Mouse (Mus musculus) thymus, adult 2 months (tissue): ENCODE measurements around the gene Elmo3. TPM values are rescaled to one million over a fixed set of nuclear protein-coding genes. Genes with fewer than 3 reads are reported as not detected.

Experiments
- DNase-seq: peaks from one replicate; pipeline ENCODE4 v3.0.0; 2021
- H3K27ac ChIP-seq: fragments of 200-500 bp; 2 replicates; pipeline ENCODE4 v1.5.1; 2012; ENCODE audit warnings: low read length, control low read depth; ENCODE audit not compliant: control insufficient read depth, insufficient read depth
- H3K27me3 ChIP-seq: fragments of 200-500 bp; 2 replicates; pipeline ENCODE4 v1.6.1; 2012; ENCODE audit warnings: mild to moderate bottlenecking, low read length, moderate library complexity, mixed read lengths; ENCODE audit not compliant: control insufficient read depth, insufficient read depth
- H3K36me3 ChIP-seq: fragments of 200-500 bp; 2 replicates; pipeline ENCODE4 v1.6.1; 2012; ENCODE audit warnings: mild to moderate bottlenecking, low read length, moderate library complexity; ENCODE audit not compliant: control insufficient read depth, insufficient read depth
- H3K4me1 ChIP-seq: fragments of 200-500 bp; replicated peaks from 2 replicates; pipeline ENCODE4 v1.6.1; 2012; ENCODE audit warnings: low read length; ENCODE audit not compliant: control insufficient read depth, insufficient read depth
- H3K4me3 ChIP-seq: fragments of 200-500 bp; 2 replicates; pipeline ENCODE4 v1.5.1; 2012; ENCODE audit warnings: mild to moderate bottlenecking, low read length, control low read depth, moderate library complexity; ENCODE audit not compliant: control insufficient read depth, insufficient read depth
- CTCF ChIP-seq: fragments of 200-500 bp; IDR thresholded peaks from 2 replicates; pipeline ENCODE4 v1.5.1; 2012; ENCODE audit warnings: mild to moderate bottlenecking, control low read depth, low read length, moderate library complexity, borderline replicate concordance; ENCODE audit not compliant: control insufficient read depth, poor library complexity, insufficient read depth; ENCODE audit errors: extremely low read depth
- POLR2A ChIP-seq: fragments of 200-500 bp; IDR thresholded peaks from 2 replicates; pipeline ENCODE4 v1.6.1; 2012; ENCODE audit warnings: mild to moderate bottlenecking, low read length, control low read depth, moderate library complexity; ENCODE audit not compliant: control insufficient read depth, poor library complexity, insufficient read depth; ENCODE audit errors: extremely low read depth
- WGBS: fragments of 180-500 bp; shearing (Covaris S2); methylation state at CpG from one replicate; pipeline ENCODE4 v1.1.7; 2018; 5-methylcytosine and 5-hydroxymethylcytosine counted together
- polyA plus RNA-seq: library from polyadenylated mRNA; depleted of rRNA; stranded (reverse); fragments of >200 nt; gene quantifications from 2 replicates; pipeline ENCODE4 v1.2.3, GENCODE M21; 2012; rRNA removed

Elmo3 gene
- polyA plus RNA-seq, 1 experiment: 39.1 TPM

DNA sequence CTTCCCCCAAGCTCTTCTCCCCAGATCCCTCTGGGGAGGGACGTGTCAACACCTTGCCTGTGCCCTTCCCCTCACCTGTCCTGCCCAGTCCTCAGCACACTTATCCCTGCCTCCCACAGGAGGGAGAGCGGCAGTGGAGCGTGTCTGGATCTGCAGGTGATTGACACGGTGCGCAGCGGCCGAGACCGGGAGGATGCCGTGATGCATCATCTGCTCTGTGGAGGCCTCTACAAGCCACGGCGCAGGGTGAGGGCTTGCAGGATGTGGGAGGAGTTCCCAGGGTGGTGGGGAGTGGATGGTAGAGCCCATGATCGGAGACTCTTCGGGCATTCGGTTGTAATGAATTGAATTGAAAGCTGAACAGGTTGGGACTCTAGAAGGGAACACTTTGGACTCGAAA, 53.8 kb downstream of the Elmo3 start:
- TF ChIP-seq CTCF: no peak
- TF ChIP-seq POLR2A: no peak
- Histone ChIP-seq H3K27me3 (no peaks in the 10 kb centered on the region), H3K4me3 (no peak overlapping the region), H3K4me1 (peaks cover 11% of the 10 kb centered on the region), H3K36me3 (no peaks in the 10 kb centered on the region), H3K27ac (no peak overlapping the region)
- WGBS: 92% methylated on average over 15 of the region's 15 CpGs
- no peak for DNase-seq

DNA sequence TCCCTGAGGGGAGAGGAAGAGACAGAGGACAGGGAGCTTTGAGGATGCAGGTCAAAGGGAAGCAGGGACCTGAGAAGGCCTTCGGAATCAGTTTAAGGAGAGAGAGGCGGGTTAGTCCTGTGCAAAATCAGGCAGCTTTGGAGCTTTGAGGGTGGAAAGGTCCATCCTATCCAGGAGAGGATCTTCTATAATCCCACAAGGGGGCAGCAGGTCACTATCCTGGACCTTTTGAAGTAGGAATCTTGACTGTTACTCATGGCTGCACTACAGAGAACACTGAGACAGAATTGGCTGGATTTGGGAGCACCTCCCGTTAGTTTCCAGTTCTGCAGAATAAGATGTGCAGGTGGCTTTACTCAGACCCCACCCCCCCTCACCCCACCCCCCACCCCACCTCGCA, 54.2 kb downstream of the Elmo3 start:
- Histone ChIP-seq H3K4me3 (no peak overlapping the region), H3K4me1 (peaks cover 11% of the 10 kb centered on the region), H3K27me3 (no peaks in the 10 kb centered on the region), H3K36me3 (no peaks in the 10 kb centered on the region), H3K27ac (no peak overlapping the region)
- 74% methylated on average over 4 of the region's 4 CpGs for WGBS
- no peak for DNase-seq
- TF ChIP-seq POLR2A (no peak), CTCF (no peak)

Other genes starting within 250 kb of the Elmo3 start
- gene Ces3b, start 221.8 kb upstream of the Elmo3 start, polyA plus RNA-seq: 0.07 and 0.51 TPM in 2 replicates
- gene Ces4a, start 173.8 kb upstream of the Elmo3 start, polyA plus RNA-seq: 0.05 TPM in 1 of 2 replicates, not detected in the other
- 26.7 and 34.4 TPM in 2 replicates for gene Cbfb, start 134.9 kb upstream of the Elmo3 start, polyA plus RNA-seq
- gene D230025D16Rik, start 80.5 kb upstream of the Elmo3 start, polyA plus RNA-seq: 24.6 and 26.4 TPM in 2 replicates
- gene B3gnt9, start 50.4 kb upstream of the Elmo3 start, polyA plus RNA-seq: 11.6 and 13.1 TPM in 2 replicates
- 40.1 and 40.4 TPM in 2 replicates for gene Tradd, start 41.0 kb upstream of the Elmo3 start, polyA plus RNA-seq
- 27.8 and 30.4 TPM in 2 replicates for gene Fbxl8, start 41.0 kb upstream of the Elmo3 start, polyA plus RNA-seq
- 2.9 and 3.3 TPM in 2 replicates for gene Hsf4, start 35.8 kb upstream of the Elmo3 start, polyA plus RNA-seq
- gene Nol3, start 29.5 kb upstream of the Elmo3 start, polyA plus RNA-seq: 3.5 and 4.0 TPM in 2 replicates
- 13.6 and 14.3 TPM in 2 replicates for gene 4931428F04Rik, start 15.7 kb upstream of the Elmo3 start, polyA plus RNA-seq
- gene Exoc3l, start 9.5 kb upstream of the Elmo3 start, polyA plus RNA-seq: 10.6 and 12.7 TPM in 2 replicates
- gene E2f4, start 7.9 kb upstream of the Elmo3 start, polyA plus RNA-seq: 474 and 475 TPM in 2 replicates
- gene Lrrc29, start 20.7 kb downstream of the Elmo3 start, polyA plus RNA-seq: 13.1 and 15.1 TPM in 2 replicates
- gene Tmem208, start 20.8 kb downstream of the Elmo3 start, polyA plus RNA-seq: 137 and 194 TPM in 2 replicates
- gene Fhod1, start 42.4 kb downstream of the Elmo3 start, polyA plus RNA-seq: 33.6 and 36.2 TPM in 2 replicates
- gene Slc9a5, start 43.2 kb downstream of the Elmo3 start, polyA plus RNA-seq: 12.7 and 14.7 TPM in 2 replicates
- gene Plekhg4, start 67.7 kb downstream of the Elmo3 start, polyA plus RNA-seq: 1.3 and 1.5 TPM in 2 replicates
- gene Kctd19, start 107.9 kb downstream of the Elmo3 start, polyA plus RNA-seq: 0.07 TPM in 1 of 2 replicates, not detected in the other
- gene Lrrc36, start 108.0 kb downstream of the Elmo3 start, polyA plus RNA-seq: 0.24 and 0.34 TPM in 2 replicates
- gene Tppp3, start 165.9 kb downstream of the Elmo3 start, polyA plus RNA-seq: 14.6 and 27.8 TPM in 2 replicates
- gene Zdhhc1, start 191.3 kb downstream of the Elmo3 start, polyA plus RNA-seq: 22.3 and 23.5 TPM in 2 replicates
- 0.46 and 0.90 TPM in 2 replicates for gene Hsd11b2, start 213.2 kb downstream of the Elmo3 start, polyA plus RNA-seq